Mouse (Mus musculus): Measurements from ENCODE around the gene Apbb2.
A peak's percentile ranks its signal among the peaks of the same experiment; 100 is the strongest.

The Apbb2 gene

DNA sequence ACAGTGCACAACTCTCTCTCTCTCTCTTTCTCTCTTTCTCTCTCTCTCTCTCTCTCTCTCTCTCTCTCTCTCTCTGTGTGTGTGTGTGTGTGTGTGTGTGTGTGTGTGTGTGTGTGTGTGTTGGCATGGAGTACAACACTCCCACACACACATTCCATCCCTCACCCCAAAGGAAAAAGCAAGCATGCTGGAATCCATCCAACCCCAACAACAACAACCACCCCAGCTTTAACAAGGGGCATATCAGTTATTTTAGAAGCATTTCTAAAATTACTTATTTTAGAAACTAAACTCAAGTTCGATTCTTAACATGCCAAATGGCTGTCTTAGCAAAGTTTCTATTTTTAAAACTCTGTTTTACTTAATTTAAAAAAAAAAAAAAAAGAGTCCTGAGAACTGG lies 68.9 kb downstream of the Apbb2 start:
- no peak for DNase-seq (ENCODE audit: low read depth, low spot score)

DNA sequence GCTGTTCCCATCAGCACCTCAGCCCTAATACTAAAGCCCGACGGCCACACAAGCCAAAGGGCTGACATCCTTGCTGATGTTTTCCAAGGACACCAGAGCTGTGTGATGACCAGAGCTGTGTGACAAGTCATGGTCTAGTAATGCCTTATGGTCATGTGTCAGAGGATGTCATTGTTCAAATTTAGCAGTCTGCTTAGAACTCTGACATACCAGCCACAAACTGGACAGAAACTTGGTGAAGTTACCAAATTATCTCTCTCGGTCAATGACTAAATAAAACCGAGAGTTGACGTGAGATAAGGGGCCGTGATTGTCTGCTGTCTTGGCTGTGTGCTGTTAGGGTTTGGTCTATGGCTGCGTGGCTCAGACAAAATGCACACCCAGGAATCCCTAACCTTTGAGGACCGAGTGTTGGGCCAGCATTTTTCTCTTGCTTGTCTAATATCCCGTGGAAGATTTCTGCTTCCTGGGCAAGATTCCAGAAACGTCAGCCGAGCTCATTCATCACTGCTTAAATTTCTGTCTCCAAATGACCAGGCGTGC lies 71.5 kb downstream of the Apbb2 start:
- DNase-seq (ENCODE audit: low read depth, low spot score): no peak

DNA sequence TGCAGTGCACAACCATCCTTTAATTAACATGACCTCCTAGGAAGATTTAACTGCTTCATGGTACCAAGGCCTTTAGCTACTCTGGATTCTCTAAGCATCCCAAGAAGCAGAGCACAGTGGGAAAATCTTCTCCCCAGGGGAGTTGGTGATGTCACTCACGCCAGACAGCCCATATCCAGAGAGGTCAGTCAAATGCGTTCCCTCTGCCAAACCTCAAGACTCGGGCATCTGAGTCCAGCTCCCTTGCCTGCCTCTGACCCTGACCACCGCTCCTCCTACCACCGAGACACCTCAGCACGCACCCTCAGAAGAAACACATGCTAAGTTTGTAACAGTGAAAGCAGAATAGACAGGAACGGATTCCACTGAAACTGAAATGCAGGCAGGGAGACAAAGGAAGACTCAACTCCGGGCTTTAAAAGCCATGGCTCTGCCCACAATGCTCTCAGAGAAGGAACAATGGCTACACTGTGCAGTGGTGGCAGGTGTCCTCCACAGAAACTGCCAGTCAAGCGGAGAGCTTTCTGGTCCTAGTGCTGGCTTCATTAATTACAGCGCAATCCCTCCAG lies 72.9 kb downstream of the Apbb2 start:
- DNase-seq (ENCODE audit: low read depth, low spot score): peak; percentile 55

DNA sequence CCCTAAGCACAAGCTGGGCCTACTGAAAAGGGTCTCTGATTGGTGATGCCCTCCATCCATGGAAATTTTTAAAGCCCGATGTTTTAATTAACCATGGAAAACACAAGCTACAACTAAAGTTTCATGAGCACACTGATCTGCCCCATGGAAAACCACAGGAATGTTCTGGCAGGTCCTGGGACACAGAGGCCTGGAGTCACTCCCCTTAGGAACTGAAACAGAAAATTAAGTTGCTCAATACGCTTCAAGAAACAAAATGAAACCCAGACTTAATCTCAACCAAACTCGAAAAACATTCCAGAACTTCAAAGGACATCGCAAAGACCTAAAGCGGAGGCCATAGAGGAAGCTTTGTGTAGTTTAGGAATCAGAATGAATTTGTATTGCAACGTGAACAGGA lies 74.8 kb downstream of the Apbb2 start:
- no peak for DNase-seq (ENCODE audit: low read depth, low spot score)

DNA sequence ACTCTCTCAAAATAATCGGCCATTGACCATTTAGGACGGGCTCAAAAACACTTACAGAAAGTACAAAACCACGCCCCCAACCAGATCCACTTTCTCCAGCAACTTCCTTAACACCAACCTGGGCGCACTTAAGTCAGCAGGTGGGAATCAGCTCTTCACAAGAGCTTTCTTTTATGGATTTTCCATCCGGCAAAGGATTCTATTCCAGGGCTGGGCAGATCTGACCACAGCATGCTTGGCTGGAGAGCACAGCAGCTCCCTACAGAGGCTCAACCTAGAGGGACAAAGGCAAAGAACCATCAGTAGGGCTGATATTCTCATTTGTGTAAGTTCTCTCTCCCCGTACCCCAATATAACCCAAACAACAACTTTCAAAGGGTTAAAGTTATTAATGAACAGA lies 75.2 kb downstream of the Apbb2 start:
- DNase-seq (ENCODE audit: low read depth, low spot score): no peak

DNA sequence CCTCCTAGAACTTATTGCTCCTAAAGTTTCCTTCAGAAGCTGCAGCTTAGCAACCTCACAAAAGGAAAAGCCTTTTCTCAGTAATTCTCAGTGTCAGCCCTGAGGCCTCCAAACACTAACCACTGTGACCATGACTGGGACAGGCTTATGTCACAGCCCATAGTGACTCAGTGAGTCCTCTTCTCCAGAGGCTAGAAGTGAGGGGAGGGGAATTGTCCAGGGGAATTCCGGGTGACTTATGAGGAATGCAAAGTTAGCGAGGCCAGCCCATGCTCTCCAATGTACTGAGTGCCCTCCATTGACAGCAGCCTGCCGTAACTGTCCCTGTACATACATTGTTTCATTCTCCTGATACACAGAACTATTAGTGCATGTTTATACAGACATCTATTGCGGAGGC lies 76.1 kb downstream of the Apbb2 start:
- no peak for DNase-seq (ENCODE audit: low read depth, low spot score)

DNA sequence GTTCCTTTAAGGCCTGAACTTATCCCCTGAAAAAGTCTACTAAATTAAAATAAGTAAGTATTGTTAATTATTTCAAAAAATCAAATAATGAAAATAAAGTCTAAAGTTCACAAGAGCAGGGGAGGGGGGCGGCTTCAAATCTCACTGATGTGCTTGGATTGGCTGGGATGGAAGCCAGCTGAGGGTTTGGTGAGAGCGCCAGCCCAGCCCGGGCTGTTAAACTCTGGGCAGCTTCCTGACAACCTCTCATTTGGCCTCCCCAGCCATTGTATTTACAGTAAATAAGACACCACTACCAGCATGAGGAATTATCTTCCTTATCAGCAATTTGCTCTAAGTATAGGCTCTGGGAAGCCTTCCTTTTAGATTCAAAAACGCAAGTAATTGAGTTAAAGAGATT lies 77.2 kb downstream of the Apbb2 start:
- no peak for DNase-seq (ENCODE audit: low read depth, low spot score)

DNA sequence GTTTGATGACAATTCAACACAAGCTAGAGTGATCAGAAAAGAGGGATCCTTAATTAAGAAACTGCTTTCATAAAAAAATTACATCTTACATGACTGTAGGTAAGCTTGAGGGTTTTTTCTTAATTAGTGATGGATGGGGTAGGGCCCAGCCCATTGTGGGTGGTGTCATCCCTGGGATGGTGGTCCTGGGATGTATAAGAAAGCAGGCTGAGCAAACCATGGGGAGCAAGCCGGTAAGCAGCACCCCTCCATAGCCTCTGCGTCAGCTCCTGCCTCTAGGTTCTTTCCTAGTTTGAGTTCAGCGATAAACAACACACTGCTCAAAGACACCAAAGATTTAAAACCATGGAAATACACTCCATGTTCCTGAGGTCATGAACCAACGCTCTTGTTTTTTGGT lies 78.3 kb downstream of the Apbb2 start:
- no peak for DNase-seq (ENCODE audit: low read depth, low spot score)

DNA sequence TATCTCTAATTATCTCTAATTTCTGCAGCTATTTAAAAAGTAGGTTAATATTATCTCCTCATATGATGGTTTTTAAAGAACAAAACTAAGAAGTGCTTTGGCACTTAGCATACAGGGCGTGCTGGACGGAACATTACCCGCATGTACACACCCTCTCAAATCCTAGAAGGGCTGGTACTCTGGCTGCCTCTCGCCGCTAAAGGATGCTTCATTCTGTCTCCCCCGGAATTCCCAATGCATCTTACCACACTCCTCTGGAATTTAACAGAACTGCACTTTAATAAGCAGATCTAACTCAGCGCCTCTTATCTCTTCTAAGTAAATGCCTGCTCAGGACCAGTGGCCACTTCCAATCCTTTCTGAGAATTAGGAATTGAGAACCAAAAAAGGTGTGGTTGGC lies 80.8 kb downstream of the Apbb2 start:
- DNase-seq (ENCODE audit: low read depth, low spot score): no peak

DNA sequence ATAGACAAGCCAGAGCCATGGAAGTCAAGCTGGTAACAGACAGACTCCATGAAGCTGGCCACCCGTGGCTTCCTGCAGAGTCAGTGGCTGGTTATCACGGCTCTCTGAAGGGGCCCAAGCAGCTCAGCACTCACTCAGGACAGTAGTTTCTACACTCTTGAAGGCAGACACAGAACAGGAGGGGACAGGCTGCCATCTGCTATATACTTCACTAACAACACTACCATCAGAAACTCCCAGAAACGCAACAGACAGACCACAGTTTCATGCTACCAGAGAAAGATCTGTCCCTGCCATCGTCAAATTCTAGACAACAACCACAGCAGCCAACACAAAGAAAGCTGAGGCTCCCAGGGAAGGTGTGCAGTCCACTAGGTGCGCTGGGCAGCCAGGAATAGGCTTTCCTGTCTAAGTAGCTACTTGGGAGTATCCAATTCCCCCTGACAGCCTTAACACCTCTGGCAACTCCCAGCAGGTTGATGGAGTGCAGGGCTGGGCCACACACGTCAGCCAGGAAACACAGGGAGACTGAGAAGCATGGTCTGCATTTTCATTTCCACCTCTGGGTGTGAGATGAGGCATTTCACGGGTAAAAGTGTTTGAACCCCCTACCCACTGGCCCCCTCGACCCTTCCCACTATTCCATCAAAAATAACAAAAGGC lies 81.8 kb downstream of the Apbb2 start:
- DNase-seq (ENCODE audit: low read depth, low spot score): no peak

DNA sequence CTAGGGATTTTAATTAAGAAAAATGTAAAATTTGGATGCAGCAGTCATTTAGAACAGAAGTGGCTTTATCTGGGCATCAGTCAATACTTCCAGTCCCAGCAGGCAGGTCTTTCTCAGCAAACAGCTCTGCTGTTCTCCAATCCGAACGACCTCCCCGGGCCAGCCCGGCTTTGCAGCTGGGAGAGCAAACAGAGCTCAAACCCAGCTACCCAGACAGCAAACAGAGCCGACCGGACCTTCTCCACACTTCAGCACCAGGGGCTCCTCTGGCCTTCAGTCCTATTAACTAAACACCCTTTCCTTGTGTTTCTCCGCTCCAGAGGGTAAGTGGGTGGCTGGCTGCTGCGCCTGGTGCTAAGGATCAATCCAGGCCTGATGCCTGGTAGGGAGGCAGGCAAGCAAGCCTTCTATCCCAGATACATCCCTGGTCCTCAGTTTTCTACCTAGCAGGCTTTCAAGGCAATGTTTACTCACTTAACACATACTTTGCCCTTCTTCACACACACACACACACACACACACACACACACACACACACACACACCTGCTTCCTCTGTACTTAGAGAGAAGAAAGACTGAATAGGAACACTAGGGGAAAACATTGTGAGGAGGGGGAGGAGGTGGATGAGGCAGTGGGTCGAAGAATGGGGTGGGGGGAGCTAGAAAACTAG lies 82.9 kb downstream of the Apbb2 start:
- no peak for DNase-seq (ENCODE audit: low read depth, low spot score)

DNA sequence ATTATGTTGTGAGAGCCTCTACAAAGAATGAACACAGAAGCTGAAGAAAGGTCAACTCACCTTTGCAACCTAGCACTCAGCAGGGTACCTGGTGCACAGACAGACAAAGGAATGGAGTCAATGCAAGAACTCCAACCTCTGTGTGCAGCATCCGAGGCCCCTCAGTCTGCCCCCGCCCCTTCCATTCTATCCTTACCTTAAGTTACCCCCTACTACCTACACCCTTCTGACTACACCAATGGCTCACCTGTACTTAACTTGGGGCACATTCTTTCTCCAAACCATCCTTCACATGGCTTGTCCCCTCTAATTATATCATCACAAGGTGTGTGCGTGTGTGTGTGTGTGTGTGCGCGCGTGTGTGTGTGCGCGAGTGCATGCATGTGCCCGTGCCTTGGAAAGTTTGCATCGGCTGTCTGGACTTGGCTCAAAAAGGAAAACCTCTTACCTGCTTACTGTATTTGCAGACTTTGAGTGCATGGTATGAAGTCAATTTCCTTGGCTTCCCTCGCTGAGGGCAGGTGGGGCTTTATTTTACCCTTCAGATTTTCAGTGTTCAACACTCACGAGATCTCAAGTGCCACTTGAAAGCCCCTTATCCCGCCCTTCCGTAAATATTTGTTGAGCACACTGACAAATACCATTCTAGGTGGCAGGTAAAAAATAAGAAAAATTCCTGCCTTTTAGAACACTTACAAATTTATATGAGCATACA lies 84.7 kb downstream of the Apbb2 start:
- no peak for DNase-seq (ENCODE audit: low read depth, low spot score)

DNA sequence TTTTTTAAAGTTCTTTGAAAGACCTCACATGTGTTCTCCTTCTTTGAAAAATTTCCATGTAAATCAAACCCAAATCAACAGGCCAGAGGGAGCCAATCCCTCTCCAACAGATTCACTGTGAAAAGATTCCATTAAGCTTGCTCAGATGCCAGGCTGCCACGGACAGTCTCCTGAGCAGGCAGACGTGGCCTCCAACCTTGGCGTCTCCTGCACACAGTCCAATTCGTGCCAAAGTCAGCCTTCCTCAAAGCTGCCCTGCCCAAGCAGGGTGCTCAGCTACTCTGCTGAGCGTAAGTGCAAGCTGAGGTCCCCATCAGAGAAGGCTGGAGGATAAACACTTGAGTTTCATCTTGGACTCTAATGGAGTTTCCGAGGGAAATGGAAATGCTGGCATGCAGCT lies 85.8 kb downstream of the Apbb2 start:
- DNase-seq (ENCODE audit: low read depth, low spot score): no peak

DNA sequence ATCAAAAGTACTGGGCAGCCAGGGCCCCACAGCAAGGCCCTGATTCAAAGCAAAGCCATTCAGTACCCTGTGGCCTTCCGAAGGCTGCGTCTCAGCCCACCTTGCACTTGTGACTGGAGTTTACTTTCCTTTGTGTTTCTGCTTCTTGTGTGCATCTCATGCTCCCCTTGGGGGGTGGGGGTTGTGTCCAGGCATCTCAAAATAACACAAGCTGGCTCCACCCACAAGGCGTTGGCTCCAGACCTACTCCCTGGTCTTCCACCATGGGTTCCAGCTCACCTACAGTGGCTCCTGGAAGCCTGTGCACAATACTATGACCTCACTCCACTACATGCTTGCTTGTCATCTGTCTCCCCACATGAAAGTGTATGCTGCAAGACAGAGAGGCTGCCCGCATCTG lies 88.2 kb downstream of the Apbb2 start:
- no peak for DNase-seq (ENCODE audit: low read depth, low spot score)

DNA sequence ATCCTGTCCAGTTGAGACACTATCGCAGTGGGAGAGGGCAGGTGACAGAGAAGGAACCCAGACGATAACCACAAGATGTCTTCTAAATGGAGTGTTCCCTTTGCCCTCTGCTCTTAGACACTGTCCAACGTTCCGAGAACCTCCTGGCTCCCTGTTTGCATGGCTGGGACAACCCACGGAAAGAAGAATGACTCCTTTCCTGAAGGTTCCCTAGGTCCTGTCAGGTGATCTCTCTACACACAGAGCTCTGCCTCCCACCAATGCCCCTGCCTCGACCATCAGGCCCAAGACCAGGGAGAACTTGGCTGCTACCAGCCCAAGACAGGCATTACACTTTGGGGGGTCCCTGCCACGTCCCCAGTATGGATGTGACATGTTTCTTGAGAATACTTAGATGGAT lies 89.0 kb downstream of the Apbb2 start:
- DNase-seq (ENCODE audit: low read depth, low spot score): no peak

DNA sequence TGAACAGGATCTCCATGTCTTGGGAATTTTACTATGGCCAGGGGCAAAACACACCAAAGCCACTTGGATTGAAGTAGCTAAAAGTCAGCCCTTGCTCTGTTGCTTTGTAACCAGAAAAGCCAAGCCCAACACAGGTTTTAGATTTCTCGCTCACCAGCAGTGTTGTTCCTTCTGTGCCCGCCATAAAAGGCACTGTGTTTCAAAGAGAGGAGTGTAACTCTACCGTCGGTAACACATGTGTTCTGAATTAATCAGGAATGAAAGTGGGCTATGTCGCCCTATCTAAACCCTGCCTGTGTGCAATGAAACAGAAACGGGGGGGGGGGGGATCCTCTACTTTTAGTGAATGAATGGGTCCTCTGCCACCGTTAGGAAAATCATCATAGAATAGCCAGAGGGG lies 90.0 kb downstream of the Apbb2 start:
- peak; percentile 61 for DNase-seq (ENCODE audit: low read depth, low spot score)

DNA sequence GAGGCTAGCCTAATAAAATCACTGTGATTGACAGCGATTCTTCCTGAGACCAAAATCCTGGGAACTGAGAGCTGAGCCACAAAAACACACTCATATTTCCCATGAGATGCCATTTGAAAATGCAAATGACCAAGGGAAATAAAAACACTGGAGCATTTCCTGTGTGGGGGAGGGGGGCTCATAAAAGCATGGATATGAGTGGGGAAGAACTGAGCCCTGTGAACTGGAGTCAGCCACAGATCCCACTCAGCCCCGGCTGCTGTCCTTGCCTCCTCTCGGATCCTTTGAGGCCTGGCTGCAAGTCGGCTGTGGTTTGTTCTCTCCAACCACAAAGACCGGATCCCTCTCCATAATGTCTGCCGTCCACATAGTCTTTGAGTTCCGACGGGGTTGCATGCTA lies 91.5 kb downstream of the Apbb2 start:
- no peak for DNase-seq (ENCODE audit: low read depth, low spot score)

DNA sequence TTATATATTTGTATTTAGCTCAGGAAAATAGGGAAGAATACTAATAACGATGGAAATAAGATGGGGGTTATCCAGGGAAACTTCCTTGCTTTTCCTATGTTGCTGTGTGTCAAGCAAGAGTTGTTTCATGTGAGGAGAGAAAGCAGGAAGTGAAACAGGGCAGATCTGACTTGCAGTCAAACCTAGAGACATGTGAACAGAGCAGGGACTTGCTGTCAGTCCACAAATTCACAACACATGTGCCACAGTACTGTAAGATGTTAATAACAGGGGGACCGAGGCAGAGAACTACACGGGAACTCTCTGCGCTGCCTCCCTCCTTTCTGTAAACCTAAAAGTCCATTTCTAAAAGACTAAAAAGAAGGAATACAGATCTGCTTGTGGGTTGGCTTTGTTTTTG lies 93.6 kb downstream of the Apbb2 start:
- no peak for DNase-seq (ENCODE audit: low read depth, low spot score)

DNA sequence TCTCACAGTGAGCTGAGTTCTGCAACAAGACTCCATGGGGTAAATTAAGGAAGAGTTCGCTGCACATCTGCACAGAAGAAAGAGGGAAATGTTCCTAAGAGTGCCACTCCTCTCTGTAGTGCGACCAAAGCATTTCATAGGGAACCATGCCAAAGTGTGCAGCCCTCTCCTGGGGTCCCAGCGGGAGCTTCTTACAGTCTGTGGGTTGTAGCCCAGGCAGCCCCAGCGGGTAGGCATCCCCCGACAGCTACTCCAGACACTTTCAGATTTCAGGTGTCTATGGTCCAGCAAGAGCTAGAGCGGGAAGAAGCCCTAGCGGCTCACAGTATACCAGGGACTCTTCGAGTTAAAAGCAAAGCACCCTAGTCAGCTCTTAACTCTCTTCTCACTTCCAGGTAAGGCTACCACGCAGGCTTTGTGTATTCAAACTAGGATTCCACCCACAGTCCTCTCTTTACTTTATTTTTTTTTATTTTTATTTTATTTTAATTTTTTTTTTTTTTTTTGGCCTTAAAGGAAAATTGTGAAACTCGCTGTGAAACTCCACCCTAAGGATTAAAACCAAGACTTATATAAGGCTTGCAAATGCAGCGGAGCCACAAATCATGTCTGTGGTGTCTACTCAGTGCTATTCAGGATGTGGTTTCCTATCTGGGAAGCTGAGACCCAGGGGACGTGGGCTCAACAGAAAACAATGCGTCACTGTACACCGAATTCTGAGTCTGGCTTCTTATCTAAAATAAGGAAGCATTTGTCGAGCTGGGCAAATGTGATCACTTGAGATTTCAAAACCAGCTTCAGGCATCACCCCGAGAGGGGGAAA lies 94.7 kb downstream of the Apbb2 start:
- DNase-seq (ENCODE audit: low read depth, low spot score): peak; percentile 45

DNA sequence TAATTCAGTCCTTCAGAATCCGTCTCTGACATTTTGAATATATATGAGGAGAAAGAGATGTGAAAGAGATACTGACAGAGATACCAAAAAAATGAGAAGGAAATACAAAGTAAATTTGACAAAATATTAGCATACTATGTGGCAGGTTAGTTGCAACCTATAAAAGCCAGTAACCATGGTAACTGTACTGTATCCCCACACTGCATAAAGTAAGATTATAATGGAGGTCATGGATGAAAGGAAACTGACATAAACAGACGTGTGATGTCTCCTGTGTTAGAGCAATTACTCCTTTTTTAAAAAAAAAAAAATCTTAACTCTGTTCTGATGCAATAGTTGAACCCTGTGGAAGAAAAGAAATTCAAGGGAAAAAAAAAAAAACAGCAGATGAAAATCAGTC lies 97.3 kb downstream of the Apbb2 start:
- no peak for DNase-seq (ENCODE audit: low read depth, low spot score)

DNA sequence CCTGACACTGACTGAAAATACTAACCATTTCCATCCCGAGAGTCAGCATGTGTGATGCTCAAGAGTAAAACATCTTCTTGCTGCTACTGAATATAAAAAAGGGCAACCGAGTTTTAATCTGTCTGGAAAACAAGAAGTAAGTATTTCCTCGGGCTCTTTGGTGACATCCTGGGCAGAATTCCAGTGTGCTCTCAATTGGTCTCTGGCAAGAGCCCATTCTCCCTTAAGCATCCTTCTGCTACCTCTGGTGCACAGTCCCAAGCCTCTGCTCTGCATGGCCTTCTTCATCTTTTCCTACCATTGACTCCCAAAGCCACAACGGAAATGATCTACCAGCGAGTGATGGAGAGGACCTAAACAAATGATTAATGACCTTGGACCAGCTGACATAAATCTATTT lies 99.1 kb downstream of the Apbb2 start:
- no peak for DNase-seq (ENCODE audit: low read depth, low spot score)

Measured in mesoderm, embryonic 11.5 days (tissue).